Mouse (Mus musculus) ES-Bruce4 (cell line): ENCODE measurements around the gene Hephl1. TPM values are rescaled to one million over a fixed set of nuclear protein-coding genes. Genes with fewer than 3 reads are reported as not detected.

Experiments used
- H3K27ac ChIP-seq: 2 replicates; pipeline ENCODE4 v1.5.1; 2012; ENCODE audit warnings: low read length, inconsistent platforms; ENCODE audit not compliant: insufficient read depth
- H3K27me3 ChIP-seq: 2 replicates; pipeline ENCODE4 v1.6.1; 2012; ENCODE audit warnings: mild to moderate bottlenecking, low read length, inconsistent platforms; ENCODE audit not compliant: control insufficient read depth, poor library complexity, insufficient read depth, severe bottlenecking
- H3K36me3 ChIP-seq: 2 replicates; pipeline ENCODE4 v1.6.1; 2012; ENCODE audit warnings: inconsistent platforms, mild to moderate bottlenecking, low read length, moderate library complexity; ENCODE audit not compliant: control insufficient read depth, poor library complexity, insufficient read depth, severe bottlenecking
- H3K4me1 ChIP-seq: one replicate; pipeline ENCODE4 v1.8.1; 2011; ENCODE audit warnings: low read length; ENCODE audit not compliant: control insufficient read depth, insufficient read depth
- H3K4me3 ChIP-seq: 2 replicates; pipeline ENCODE4 v1.5.1; 2011; ENCODE audit warnings: low read depth, mild to moderate bottlenecking, low read length
- H3K9ac ChIP-seq: 2 replicates; pipeline ENCODE4 v1.6.1; 2012; ENCODE audit warnings: low read depth, mild to moderate bottlenecking, inconsistent platforms; ENCODE audit not compliant: poor library complexity, severe bottlenecking
- H3K9me3 ChIP-seq: replicated peaks from 2 replicates; pipeline ENCODE4 v1.6.1; 2012; ENCODE audit warnings: mild to moderate bottlenecking, low read length, inconsistent platforms; ENCODE audit not compliant: control insufficient read depth, poor library complexity, insufficient read depth, severe bottlenecking
- CTCF ChIP-seq: IDR thresholded peaks from one replicate; pipeline ENCODE4 v1.8.1; 2011; ENCODE audit warnings: low read depth, low read length
- EP300 ChIP-seq: IDR thresholded peaks from 2 replicates; pipeline ENCODE4 v1.6.1; 2011; ENCODE audit warnings: low read depth, low read length; ENCODE audit not compliant: insufficient read depth
- POLR2A ChIP-seq: IDR thresholded peaks from one replicate; pipeline ENCODE4 v1.8.1; 2011; ENCODE audit warnings: low read length; ENCODE audit not compliant: insufficient read depth
- polyA plus RNA-seq: library from polyadenylated mRNA; stranded (reverse); fragments of >200 nt; gene quantifications from 2 replicates; pipeline ENCODE4 v1.2.4, GENCODE M21; 2011; ENCODE audit warnings: low read depth; ENCODE audit not compliant: missing spikeins, insufficient read depth, insufficient read length

Gene Hephl1
- polyA plus RNA-seq, result not detected in 2 replicates

DNA sequence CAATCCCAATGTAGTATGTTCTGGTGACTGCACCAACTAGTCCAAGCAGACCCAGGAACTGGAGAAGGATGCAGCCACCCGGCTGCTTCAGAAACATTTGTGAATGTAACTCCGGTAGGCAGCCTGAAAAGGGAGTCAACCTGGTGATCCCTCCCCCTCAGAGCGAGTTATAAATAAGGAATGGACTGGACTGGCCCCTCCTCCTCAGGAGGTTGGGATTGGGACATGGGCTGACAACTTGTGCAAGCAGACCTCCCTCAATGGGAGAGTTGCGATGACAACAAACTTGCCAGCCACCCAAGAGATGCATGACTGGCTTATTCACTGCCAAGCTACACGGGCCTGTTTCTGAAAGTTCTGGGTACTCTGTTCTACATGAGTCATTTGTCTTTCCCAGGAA, at the start of gene Hephl1:
Hephl1 (minus strand) TSS at position 101 of the 400 bp plus-strand sequence.
- Histone ChIP-seq H3K27me3 (no peaks in the 10 kb centered on the region), H3K4me1 (no peaks in the 10 kb centered on the region), H3K9me3 (no peaks in the 10 kb centered on the region), H3K36me3 (no peaks in the 10 kb centered on the region), H3K9ac (no peak within 1 kb of the TSS), H3K4me3 (no peak within 1 kb of the TSS), H3K27ac (no peak within 1 kb of the TSS)
- TF ChIP-seq POLR2A, result no peak
- TF ChIP-seq EP300, result no peak
- no peak for TF ChIP-seq CTCF

DNA sequence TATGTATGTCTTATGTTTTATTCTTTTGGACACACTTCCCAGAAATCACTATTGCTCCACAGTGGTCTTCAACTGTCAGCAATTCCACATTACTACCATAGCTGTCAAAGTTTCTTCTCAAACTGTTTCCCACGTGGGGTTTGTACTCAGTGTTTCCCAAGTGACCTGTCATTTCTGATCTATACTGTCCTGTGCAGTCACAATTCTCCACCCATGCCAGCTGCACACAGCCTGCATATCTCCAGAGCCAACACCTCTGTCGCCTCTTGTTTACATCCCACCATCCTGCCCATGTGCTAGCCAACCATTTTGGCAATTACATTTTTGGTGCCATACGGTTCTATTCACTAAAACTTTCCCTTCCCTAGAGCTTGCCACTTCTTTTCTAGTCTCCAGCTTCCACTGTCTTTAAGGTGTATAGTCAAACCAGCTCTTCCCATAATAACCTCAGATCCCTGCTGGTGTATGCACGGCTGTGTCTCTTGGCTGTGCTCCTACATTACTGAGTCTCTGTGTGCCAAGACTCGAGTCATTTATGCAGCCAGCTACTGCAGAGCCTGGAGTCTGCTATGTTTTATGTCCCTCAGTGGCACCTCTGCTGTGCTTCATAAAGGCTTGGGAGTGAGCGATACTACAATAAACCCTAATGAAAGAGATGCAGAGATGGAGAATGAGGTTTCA, 37.5 kb upstream of the Hephl1 start:
- H3K27ac ChIP-seq, result no peak overlapping the region
- H3K9me3 ChIP-seq, result no peaks in the 10 kb centered on the region
- no peak overlapping the region for H3K4me3 ChIP-seq
- no peaks in the 10 kb centered on the region; the same call in 1 of the 2 replicates for H3K27me3 ChIP-seq
- TF ChIP-seq EP300, result no peak
- TF ChIP-seq POLR2A, result no peak
- no peak for TF ChIP-seq CTCF
- no peaks in the 10 kb centered on the region for H3K4me1 ChIP-seq
- no peaks in the 10 kb centered on the region for H3K36me3 ChIP-seq
- H3K9ac ChIP-seq, result no peak overlapping the region

DNA sequence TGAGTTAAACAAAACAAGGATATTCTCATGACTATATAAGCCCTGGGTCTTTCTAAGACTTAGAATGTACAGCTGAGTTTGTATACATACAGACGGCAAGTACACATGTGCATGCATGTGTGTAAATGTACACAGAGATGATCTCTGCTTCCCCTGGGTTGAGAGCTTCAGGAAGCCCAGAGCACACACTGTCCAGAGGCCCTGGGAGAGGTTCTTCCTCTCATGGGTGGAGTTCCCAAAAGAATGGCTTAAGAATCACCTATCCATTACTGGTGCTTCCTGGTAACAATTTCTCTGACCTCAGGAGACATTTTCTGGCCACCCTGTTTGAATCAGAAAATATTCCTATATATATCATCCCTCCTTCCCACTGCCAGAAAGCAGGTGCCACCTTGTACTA, 28.6 kb upstream of the Hephl1 start:
- TF ChIP-seq POLR2A, result no peak
- no peak for TF ChIP-seq CTCF
- TF ChIP-seq EP300, result no peak
- Histone ChIP-seq H3K4me3 (no peak overlapping the region), H3K9ac (no peak overlapping the region), H3K27ac (no peak overlapping the region), H3K9me3 (no peaks in the 10 kb centered on the region), H3K4me1 (no peaks in the 10 kb centered on the region), H3K27me3 (no peaks in the 10 kb centered on the region; the same call in 1 of the 2 replicates), H3K36me3 (no peaks in the 10 kb centered on the region)

DNA sequence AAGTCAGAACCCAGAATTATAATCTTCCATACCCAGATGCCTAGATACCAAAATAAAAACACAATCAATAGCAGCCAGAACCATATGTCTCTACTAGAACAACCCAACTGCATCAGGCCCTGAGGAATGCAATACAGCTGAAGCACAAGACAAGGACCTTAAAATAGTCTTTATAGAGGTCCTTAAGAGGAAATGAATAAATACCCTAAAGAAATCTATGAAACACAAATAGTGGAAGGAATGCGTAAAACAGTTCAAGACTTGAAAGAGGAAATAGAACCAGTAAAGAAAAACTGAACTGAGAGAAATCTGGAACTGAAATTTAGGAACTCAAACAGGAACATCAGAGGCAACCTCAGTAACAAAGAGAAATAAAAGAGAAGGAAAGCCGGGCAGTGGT, 14.0 kb upstream of the Hephl1 start:
- H3K27ac ChIP-seq, result no peak overlapping the region
- no peaks in the 10 kb centered on the region for H3K27me3 ChIP-seq
- no peaks in the 10 kb centered on the region for H3K4me1 ChIP-seq
- H3K4me3 ChIP-seq, result no peak overlapping the region
- no peak overlapping the region for H3K9ac ChIP-seq
- no peaks in the 10 kb centered on the region for H3K36me3 ChIP-seq
- TF ChIP-seq CTCF, result no peak
- TF ChIP-seq EP300, result no peak
- TF ChIP-seq POLR2A, result no peak
- H3K9me3 ChIP-seq, result 0 out of 2 replicates have a peak, but pooled peaks cover 4% of the 10 kb centered on the region

DNA sequence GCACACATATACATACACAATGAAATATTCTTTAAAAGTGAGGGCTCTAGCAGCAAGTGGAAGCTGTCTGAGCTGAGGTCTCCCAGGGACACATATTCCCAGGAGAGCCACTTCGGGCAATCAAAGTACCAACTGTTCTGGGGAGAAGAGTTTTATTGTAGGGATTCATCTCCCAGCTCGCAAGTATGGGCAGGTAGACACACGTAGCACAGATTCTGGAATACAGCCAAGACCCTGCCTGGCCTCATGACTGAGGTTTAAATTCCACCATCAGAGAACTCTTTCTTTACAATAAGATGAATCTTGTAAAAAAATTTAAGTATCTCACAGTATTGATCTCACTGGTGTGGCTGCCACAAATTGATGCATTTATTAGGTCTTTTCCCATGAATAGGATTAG, 10.5 kb upstream of the Hephl1 start:
- TF ChIP-seq CTCF (no peak), EP300 (no peak), POLR2A (no peak)
- Histone ChIP-seq H3K9ac (no peak overlapping the region), H3K36me3 (no peaks in the 10 kb centered on the region), H3K27me3 (no peaks in the 10 kb centered on the region), H3K9me3 (peaks cover 14% of the 10 kb centered on the region; the same call in 1 of the 2 replicates), H3K4me1 (no peaks in the 10 kb centered on the region), H3K27ac (no peak overlapping the region), H3K4me3 (no peak overlapping the region)

DNA sequence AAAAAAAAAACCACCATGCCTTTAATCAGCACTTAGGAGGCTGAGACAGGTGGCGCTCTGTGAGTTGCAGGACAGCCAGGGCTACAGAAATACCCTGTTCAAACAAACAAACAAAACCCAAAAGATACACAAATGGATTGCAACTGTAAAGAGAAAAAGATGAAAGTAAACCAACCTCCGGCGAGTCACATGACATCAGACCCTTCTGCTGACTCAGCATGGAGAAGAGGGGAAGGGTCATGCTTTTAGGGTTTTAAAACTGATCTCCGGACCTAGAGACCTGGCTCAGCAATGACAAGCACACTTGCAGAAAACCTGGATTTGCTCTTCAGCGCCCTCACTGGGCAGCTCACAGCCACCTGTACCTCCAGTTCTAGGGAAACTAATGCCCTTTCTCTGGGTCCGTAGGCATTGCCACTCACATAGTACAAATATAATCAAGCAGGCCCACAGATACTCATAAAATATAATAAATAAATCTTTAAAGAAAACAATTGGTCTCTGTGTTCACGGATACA, 9.0 kb upstream of the Hephl1 start:
- TF ChIP-seq CTCF (peak; percentile 59), POLR2A (no peak)
- no peaks in the 10 kb centered on the region for H3K27me3 ChIP-seq
- no peaks in the 10 kb centered on the region for H3K4me1 ChIP-seq
- no peak overlapping the region for H3K27ac ChIP-seq
- no peaks in the 10 kb centered on the region for H3K36me3 ChIP-seq
- H3K9me3 ChIP-seq, result peaks cover 12% of the 10 kb centered on the region; the same call in 1 of the 2 replicates
- H3K4me3 ChIP-seq, result no peak overlapping the region
- no peak overlapping the region for H3K9ac ChIP-seq
